Mouse (Mus musculus) kidney, adult 2 months (tissue): ENCODE measurements around the gene Brpf3. TPM values are rescaled to one million over a fixed set of nuclear protein-coding genes. Genes with fewer than 3 reads are reported as not detected.
A peak's percentile ranks its signal among the peaks of the same experiment; 100 is the strongest.
"Not testable (repeated sequence)": the region's sequence is repeated elsewhere in the genome, so short reads cannot be mapped to it uniquely, and the experiment has no call there.

Source experiments
- DNase-seq: peaks from one replicate; pipeline ENCODE4 v3.0.0; 2021
- H3K27ac ChIP-seq: fragments of 200-500 bp; 2 replicates; pipeline ENCODE4 v1.5.1; 2012; ENCODE audit warnings: low read depth, low read length, control low read depth, inconsistent platforms; ENCODE audit not compliant: insufficient read depth
- H3K27me3 ChIP-seq: fragments of 200-500 bp; replicated peaks from 2 replicates; pipeline ENCODE4 v1.6.1; 2012; ENCODE audit warnings: mild to moderate bottlenecking, moderate library complexity, low read length, inconsistent platforms; ENCODE audit not compliant: control insufficient read depth, insufficient read depth
- H3K36me3 ChIP-seq: fragments of 200-500 bp; 2 replicates; pipeline ENCODE4 v1.6.1; 2012; ENCODE audit warnings: mild to moderate bottlenecking, moderate library complexity, low read length, inconsistent platforms; ENCODE audit not compliant: control insufficient read depth, insufficient read depth
- H3K4me1 ChIP-seq: fragments of 200-500 bp; 2 replicates; pipeline ENCODE4 v1.6.1; 2011; ENCODE audit warnings: low read length; ENCODE audit not compliant: control insufficient read depth, insufficient read depth
- H3K4me3 ChIP-seq: fragments of 200-500 bp; 2 replicates; pipeline ENCODE4 v1.5.1; 2011; ENCODE audit warnings: mild to moderate bottlenecking, low read depth, low read length, control low read depth; ENCODE audit not compliant: insufficient read depth
- CTCF ChIP-seq: fragments of 200-500 bp; conservative IDR thresholded peaks from 2 replicates; pipeline ENCODE4 v1.5.1; 2011; ENCODE audit warnings: low read depth, mild to moderate bottlenecking, control low read depth, low read length, moderate library complexity, mixed read lengths; ENCODE audit not compliant: insufficient read depth, insufficient read length
- POLR2A ChIP-seq: fragments of 200-500 bp; IDR thresholded peaks from one replicate; pipeline ENCODE4 v1.6.1; 2011; ENCODE audit warnings: low read depth, low read length, control low read depth
- WGBS: fragments of 180-500 bp; shearing (Covaris S2); methylation state at CpG from one replicate; pipeline ENCODE4 v1.1.7; 2018; 5-methylcytosine and 5-hydroxymethylcytosine counted together
- polyA plus RNA-seq: library from polyadenylated mRNA; depleted of rRNA; stranded (reverse); fragments of >200 nt; gene quantifications from 2 replicates; pipeline ENCODE4 v1.2.3, GENCODE M21; 2012

Brpf3 gene
- polyA plus RNA-seq, 1 experiment: 31.3 TPM

DNA sequence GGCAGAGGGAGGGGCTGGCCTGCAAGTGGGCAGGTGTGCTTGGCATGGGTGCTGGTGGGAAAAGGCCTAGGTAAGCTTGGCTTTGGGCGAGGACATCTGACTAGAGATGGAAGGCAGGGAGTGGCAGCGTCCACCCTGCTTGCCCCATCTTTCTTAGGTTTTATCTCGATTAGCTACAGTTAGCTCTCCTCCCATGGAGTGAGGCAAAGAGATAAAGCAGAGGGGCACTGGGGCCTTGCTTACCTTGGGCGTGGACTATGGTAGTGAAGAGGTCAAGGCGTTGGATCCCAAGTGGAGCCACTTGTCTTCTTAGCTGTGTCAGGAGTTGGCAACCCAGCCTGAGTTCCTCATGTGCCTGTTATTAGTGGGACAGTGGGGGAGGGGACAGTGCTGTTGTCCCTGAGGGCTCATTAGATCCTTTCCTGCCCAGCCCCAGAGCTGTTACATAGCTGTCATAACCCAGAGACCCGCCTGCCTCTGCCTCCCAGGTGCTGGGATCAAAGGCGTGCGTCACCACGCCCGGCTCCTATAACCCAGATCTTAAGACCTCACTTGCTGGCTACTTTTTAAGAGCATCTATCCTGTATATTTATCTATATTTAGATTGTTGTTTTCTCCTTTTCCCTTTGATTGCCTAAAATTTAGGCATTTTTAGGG, 8.4 kb downstream of the Brpf3 start:
- peaks cover 4% of the 10 kb centered on the region; the same call in 1 of the 2 replicates for H3K4me1 ChIP-seq
- WGBS: 95% methylated on average over 10 of the region's 10 CpGs
- H3K27ac ChIP-seq: no peak overlapping the region
- no peak for DNase-seq
- no peaks in the 10 kb centered on the region for H3K27me3 ChIP-seq
- TF ChIP-seq POLR2A (no peak), CTCF (no peak)
- no peak overlapping the region for H3K4me3 ChIP-seq
- no peaks in the 10 kb centered on the region for H3K36me3 ChIP-seq

DNA sequence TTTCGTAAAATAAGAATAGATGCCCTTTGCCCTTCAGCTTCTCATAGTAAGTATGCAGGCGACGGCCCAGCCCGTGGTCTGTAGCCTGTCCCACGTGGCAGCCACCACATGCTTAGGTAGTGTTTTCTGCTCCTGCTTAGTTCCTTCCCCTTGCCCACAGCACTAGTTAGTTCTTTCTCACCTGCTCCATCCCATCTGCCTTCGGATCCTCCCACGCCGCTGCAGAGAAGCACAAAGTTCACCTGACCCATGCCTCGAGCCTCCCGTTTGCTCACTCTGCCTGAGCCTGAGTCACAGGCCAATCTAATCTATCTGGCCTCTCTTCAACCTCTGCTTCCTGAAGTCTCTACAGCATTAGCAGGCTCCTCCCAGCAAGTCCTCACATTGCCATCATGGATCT, 11.5 kb downstream of the Brpf3 start:
- peak; percentile 61 for DNase-seq
- H3K27ac ChIP-seq: no peak overlapping the region
- no peaks in the 10 kb centered on the region for H3K27me3 ChIP-seq
- no peaks in the 10 kb centered on the region for H3K36me3 ChIP-seq
- peaks cover 14% of the 10 kb centered on the region; the same call in 1 of the 2 replicates for H3K4me1 ChIP-seq
- TF ChIP-seq POLR2A (no peak), CTCF (no peak)
- WGBS: 51% methylated on average over 10 of the region's 10 CpGs
- no peak overlapping the region for H3K4me3 ChIP-seq

DNA sequence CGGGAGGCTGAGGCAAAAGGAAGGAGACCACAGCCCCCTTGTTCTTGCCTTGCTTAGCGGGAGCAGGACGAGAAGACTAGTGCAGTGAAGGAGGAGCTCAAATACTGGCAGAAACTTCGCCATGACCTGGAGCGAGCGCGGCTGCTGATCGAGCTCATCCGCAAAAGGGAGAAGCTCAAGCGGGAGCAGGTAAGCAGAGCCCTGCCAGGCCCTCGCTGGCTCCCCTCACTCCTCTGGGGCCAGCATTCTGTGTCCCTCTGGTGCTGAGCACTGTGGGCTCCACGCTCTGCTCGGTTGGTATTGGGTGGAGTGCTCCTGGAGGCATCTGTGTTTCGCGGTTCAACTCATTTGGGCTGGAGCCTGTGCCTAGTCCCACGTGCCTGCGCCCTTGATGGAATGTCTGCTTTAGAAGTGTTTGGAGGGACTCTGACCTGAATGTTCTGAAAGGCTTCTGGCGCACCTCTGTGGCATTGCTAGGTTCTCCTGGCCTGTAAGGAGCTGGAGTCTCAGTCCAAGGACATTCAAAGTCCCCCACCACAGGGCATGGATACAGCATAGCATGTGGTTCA, 13.7 kb downstream of the Brpf3 start:
- Histone ChIP-seq H3K27ac (no peak overlapping the region), H3K4me1 (peaks cover 14% of the 10 kb centered on the region; the same call in 1 of the 2 replicates), H3K27me3 (no peaks in the 10 kb centered on the region), H3K4me3 (no peak overlapping the region), H3K36me3 (no peaks in the 10 kb centered on the region; the same call in 1 of the 2 replicates)
- peak; percentile 52 for DNase-seq
- 70% methylated on average over 18 of the region's 18 CpGs for whole genome bisulfite sequencing
- TF ChIP-seq POLR2A: no peak
- no peak for TF ChIP-seq CTCF

DNA sequence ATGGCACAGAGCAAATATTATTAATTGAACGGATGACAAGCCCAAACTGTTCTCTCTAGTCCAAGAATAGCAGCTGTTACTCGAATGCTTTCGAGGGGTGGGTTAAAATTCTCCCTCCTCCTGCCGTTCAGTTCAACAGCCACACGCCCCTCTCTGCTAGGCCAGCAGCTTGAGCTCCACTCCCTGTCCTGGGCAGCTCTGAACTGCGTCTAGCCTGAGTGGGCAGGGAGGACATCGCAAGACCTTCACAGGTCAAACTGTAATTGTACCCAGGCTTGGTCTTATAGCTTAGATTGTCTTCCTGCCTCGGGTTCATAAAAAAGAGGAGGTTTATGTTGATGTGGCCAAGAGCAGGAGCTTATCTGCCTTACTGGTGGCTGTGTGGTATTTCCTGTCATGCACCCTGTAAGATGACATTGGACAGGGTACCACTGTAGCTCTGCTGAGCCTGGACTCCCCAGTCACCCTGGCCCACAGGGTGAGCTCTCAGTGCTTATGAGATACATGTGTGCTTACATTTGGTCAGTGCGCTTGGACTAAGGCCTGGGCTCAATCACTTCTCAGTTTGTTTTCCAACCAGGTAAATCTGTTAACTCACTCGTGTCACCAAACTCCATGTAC, 14.6 kb downstream of the Brpf3 start:
- DNase-seq: no peak
- H3K27ac ChIP-seq: no peak overlapping the region
- TF ChIP-seq CTCF (no peak), POLR2A (no peak)
- H3K4me3 ChIP-seq: no peak overlapping the region
- H3K4me1 ChIP-seq: peaks cover 14% of the 10 kb centered on the region; the same call in 1 of the 2 replicates
- WGBS: 50% methylated on average over 10 of the region's 10 CpGs
- H3K27me3 ChIP-seq: no peaks in the 10 kb centered on the region
- no peaks in the 10 kb centered on the region; the same call in 1 of the 2 replicates for H3K36me3 ChIP-seq

DNA sequence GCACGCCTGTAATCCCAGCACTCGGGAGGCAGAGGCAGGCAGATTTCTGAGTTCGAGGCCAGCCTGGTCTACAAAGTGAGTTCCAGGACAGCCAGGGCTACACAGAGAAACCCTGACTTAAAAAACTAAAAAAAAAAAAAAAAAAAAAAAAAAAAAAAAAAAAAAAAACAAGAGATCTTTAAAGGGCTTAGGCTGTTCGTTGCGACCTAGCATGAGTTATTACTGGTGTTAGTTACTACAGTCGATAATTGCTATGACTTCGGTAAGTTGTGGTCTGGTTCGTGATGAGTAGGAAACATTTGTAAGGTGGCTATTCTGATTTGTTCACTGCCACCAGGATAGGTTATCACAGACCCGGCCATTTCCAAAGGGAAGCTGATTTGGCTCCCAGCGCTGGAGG, 15.4 kb downstream of the Brpf3 start:
- H3K27ac ChIP-seq, H3K36me3 ChIP-seq, H3K4me3 ChIP-seq, DNase-seq, H3K27me3 ChIP-seq: not testable (repeated sequence)
- peaks cover 14% of the 10 kb centered on the region; the same call in 1 of the 2 replicates for H3K4me1 ChIP-seq
- 92% methylated on average over 10 of the region's 10 CpGs for WGBS

DNA sequence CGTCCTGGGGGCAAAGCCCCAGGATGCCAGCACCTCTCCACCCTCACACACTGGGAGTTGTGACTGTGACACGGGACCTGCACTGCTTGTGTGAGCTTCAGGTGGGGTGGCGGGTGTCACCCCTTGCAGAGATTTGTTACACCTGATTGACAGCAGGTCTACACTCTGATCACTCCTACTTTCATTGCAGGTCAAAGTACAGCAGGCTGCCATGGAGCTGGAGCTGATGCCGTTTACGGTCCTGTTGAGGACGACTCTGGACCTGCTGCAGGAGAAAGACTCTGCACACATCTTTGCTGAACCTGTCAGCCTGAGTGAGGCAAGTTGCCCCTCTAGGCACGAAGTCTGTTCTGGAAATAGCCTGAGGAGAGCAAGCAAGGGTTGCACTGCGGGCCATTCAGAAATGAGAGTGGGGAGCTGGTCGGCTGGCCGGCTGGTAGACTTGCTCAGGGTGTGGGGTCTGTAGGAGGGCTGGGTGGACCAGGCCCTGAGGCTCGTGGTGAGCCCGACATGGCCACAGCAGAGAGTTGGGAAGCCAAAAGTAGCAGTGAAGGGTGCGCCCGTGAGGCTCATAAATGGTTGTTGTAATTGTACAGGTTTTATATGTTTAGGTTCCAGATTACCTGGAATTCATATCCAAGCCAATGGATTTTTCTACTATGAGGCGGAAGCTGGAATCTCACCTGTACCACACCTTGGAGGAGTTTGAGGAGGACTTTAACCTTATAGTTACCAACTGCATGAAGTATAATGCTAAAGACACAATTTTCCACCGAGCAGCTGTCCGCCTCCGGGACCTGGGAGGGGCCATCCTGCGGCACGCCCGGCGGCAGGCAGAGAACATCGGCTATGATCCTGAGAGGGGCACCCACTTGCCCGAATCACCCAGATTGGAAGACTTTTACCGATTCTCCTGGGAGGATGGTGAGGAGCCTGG, 16.3 kb downstream of the Brpf3 start:
- Histone ChIP-seq H3K4me3 (no peak overlapping the region), H3K27ac (no peak overlapping the region), H3K4me1 (peaks cover 14% of the 10 kb centered on the region; the same call in 1 of the 2 replicates), H3K27me3 (no peaks in the 10 kb centered on the region), H3K36me3 (no peaks in the 10 kb centered on the region; the same call in 1 of the 2 replicates)
- 88% methylated on average over 25 of the region's 25 CpGs for WGBS
- DNase-seq: peak; percentile 35
- TF ChIP-seq CTCF (no peak), POLR2A (no peak)
